Mouse (Mus musculus) cerebral cortex, adult 2 months (tissue): Measurements from ENCODE around the gene Mrpl3.

ENCODE experiments used
- WGBS: fragments of 180-500 bp; shearing (Covaris S2); methylation state at CpG from one replicate; pipeline ENCODE4 v1.1.7; 2018; 5-methylcytosine and 5-hydroxymethylcytosine counted together

The Mrpl3 gene

GRCm38 (mm10) chr9:105053147-105053557 is at the start of gene Mrpl3:
Gene Mrpl3 (plus strand): TSS chr9:105053239.
- under 1% methylated on average over 31 of the region's 31 CpGs for whole genome bisulfite sequencing

GRCm38 (mm10) chr9:105010721-105011120 is 42.3 kb upstream of the Mrpl3 start:
- WGBS: 16% methylated on average over 2 of the region's 2 CpGs

DNA sequence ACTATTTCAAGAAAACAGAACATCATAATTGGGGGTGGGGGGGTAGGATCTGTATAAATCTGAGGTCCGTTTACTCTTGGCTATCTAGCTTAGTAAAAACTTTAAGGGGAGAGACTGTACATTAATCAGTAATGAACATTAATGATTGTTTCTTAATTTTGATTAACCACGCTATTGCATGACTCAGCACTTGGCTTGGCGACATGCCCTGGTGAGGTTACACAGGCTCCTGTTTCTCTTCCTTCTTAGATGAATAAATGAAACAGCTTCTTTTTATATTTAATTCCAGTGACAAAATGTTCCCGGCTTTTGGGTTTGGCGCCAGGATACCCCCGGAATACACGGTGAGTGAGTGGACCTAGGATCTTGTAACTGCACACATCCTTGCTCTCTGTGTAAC is 34.9 kb upstream of the Mrpl3 start:
- 82% methylated on average over 7 of the region's 7 CpGs for WGBS

- 77% methylated on average over 3 of the region's 3 CpGs for WGBS
Measured at GRCm38 (mm10) chr9:105028311-105028710, 24.7 kb upstream of the Mrpl3 start.

GRCm38 (mm10) chr9:105032572-105032971 is 20.5 kb upstream of the Mrpl3 start:
- WGBS: 45% methylated on average over 9 of the region's 9 CpGs

DNA sequence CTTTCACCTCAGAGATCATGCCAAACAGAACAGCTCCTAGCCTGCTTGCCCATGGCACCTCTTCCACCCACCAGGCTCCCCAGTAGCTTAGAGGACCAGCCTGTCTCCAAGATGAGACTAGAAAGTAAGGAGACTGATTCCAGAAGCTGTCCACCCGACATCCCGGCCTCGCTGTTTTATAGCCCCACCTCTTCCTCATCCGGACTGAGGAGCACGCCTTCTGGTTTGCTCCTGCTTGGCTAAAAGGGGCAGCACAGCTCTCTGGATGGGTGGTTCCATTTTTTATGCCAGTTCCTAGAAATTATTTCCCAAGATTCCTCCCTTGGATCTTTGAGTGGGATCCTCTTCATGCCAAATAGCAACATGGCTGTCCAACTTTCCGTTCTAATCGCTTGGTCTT is 19.4 kb upstream of the Mrpl3 start:
- 80% methylated on average over 7 of the region's 7 CpGs for WGBS

DNA sequence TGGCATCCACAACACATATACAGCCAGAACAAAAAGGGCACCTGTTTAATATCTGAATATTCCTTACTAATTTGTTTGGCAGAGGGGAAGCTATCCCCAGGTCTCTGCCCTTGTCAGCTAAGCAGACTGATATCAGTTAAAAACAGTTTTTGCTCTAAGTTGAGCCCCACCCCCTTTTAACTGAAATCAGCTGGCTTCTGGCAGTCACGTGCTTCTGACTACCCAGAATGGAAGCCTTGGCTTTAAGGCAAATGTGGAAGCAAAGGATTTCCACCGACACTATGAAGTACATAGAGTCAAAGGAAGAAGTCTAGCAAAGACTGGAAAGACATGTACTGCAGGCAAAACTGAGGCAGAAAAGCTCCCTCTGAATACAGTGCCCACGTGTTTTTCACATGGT is 15.2 kb upstream of the Mrpl3 start:
- WGBS: 50% methylated on average over 3 of the region's 3 CpGs

- 75% methylated on average over 7 of the region's 7 CpGs for WGBS
Measured at GRCm38 (mm10) chr9:105046014-105046413, 7.0 kb upstream of the Mrpl3 start.

DNA sequence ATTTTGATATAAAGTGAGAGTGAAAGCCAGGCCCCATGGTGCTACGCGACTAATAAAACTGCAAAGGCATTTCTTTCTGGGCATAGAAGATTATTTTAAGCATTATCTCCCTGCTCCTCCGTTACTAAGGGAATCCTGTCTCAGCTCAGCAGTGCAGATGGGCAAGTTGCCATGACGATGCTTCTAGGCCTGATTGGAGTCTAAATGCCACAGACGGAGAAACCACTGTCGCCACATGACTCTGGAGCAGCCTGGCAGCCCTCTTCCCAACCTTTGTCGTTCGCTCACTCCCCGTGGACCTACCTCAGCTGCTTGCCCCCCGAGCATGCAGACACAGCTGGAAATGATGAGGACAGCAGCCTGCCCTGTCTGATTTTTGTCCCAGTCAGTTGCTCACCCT is 4.7 kb upstream of the Mrpl3 start:
- 36% methylated on average over 10 of the region's 10 CpGs for WGBS

DNA sequence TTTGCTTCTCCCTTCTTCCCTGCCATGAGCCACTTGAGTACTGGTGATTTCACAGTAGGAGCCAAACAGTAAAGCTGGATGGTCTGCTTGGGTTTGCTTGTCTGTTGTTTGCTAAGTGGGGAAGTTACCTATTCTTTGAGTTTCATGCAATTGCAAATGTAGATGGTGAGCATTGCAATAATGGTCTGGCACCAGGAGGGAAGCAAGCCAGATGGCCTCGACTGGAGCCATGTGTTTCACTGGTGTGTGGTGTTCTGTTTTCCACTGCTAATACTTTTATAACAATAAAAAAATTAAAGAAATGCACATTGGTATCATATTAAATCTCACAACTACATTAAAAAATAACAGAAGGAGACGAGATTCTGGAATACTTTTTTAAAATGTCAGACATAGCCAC is 3.4 kb upstream of the Mrpl3 start:
- 52% methylated on average over 2 of the region's 2 CpGs for WGBS

- WGBS: 64% methylated on average over 2 of the region's 2 CpGs
Measured at GRCm38 (mm10) chr9:105050257-105050656, 2.8 kb upstream of the Mrpl3 start.

- WGBS: 40% methylated on average over 4 of the region's 4 CpGs
Measured at GRCm38 (mm10) chr9:105053812-105054211, 773 bp downstream of the Mrpl3 start.

- 78% methylated on average over 10 of the region's 10 CpGs for WGBS
Measured at GRCm38 (mm10) chr9:105069106-105069505, 16.1 kb downstream of the Mrpl3 start.

DNA sequence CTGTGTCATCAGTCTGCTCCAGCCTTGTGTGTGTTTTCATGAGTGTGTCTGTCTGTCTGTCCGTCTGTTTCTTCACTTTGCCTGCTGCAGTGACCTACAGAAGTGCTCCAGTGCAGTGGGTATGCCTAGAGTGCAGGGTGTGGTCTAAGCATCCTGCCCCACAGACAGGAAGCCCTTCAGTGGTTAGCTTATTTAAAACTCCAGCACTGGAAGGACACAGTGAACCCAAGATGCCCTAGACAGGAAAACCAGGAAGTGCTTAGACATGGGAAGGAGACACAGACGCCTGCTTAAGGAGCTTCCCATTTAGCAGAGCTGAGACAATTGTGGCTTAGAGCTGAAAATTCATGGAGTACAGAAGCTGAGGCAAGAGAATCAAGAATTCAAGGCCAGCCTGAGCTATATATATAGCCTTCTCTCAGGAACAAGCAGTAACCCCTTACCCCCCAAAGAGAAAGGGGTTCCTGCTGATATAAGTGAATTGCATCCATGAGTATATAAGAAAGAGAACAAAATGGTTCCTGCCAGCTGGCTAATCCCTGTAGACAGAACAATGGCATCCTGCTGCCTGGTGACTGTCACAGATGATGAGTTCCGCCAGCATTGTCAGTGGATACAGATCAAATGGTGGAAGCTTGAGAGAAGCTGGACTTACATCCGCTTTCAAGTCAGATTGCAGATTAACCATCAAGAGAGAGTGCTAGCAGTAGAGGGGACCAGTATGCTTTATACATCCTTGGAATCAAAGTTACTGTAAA is 20.1 kb downstream of the Mrpl3 start:
- WGBS: 76% methylated on average over 4 of the region's 4 CpGs

DNA sequence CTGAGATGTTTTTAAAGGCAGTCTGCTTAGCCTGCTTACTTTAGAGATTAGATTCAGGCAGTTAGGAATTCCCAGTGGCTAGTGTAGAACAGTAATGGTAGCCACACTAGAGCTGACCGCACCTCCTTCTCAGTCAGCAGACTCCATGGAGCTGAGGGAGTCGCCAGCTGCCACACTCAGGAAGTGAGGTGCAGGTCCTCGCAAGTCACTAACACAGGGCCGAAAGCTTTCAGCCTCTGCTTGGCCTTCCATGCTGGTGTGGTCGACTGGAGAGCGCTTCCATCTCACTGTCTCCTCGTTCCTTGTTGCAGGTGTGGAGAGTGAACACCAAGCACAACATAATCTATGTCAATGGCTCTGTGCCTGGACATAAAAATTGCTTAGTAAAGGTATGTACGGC is 21.8 kb downstream of the Mrpl3 start:
- WGBS: 92% methylated on average over 8 of the region's 8 CpGs

GRCm38 (mm10) chr9:105076756-105077424 is 23.9 kb downstream of the Mrpl3 start:
- WGBS: 92% methylated on average over 13 of the region's 13 CpGs

DNA sequence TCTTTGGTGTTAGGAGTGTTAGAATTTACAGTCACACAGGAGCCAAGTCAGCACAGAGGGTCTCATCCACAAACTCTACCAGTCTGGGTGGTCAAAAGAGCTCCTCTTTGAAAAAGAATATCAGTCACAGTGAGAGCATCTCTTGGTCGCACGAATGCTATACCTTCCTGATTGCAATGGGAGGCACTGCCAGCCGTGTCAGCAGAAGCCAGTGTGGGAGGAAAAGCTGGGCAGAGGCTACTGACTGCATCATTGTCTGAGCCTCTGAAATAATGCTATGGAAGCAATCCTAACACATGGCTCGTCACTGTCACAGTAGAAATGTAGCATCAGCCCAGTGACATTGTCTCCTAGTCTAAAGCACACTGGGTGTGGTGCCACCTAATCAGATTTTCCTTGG is 25.4 kb downstream of the Mrpl3 start:
- 58% methylated on average over 4 of the region's 4 CpGs for WGBS

DNA sequence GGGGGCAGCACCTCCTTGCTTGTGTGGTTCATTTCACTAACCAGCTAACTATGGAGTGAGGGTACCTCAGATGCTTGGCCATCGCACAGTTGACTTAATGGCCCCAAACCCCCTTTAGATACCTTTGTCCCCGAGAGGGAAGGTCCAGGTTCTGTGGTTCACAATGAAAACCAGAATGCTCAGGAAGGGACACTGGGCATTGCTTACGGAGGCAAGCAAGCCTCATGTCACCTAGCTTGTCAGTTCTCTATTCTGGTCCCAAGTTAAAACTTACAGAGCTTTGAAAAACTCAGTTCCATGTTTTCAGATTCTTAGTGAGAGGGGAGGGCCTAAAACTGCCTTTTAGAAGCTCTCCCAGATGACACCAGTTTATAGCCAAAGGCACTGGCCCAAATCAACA is 27.2 kb downstream of the Mrpl3 start:
- 89% methylated on average over 3 of the region's 3 CpGs for WGBS

DNA sequence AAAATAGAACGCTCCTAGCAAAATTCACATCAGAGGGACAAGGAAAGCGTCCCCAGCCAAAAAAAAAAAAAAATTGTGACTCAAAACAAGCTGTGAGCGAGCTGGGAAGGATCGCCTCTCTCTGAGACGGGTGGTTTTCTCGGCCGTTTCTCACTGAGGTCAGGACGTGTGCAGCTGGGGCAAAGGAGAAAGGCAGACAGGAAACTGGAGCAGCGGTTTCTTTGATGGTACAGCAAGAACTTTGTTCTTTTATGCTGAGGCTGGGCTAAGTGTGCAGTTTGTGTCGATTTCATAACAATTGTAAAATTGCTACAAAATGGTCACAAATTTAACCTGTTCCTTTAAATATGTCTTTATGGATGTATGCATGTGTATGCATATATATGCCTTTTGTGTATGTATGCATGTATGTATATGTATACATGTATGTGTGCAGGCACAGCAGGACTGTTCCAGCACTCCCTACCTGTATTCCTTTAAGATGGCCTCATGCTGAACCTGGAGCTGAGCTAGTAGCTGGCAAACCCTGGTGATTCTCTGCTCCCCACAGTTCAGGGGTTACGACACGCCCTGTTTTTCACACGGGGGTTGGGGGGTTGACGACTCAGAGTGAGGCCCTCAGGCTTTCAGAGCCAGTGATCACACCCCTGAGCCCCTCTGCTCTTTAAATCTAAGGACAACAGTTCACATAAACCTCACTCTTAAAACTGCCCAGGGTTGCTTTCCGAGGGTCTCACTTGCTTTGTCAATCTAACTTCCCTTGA is 48.0 kb downstream of the Mrpl3 start:
- 54% methylated on average over 15 of the region's 15 CpGs for WGBS

DNA sequence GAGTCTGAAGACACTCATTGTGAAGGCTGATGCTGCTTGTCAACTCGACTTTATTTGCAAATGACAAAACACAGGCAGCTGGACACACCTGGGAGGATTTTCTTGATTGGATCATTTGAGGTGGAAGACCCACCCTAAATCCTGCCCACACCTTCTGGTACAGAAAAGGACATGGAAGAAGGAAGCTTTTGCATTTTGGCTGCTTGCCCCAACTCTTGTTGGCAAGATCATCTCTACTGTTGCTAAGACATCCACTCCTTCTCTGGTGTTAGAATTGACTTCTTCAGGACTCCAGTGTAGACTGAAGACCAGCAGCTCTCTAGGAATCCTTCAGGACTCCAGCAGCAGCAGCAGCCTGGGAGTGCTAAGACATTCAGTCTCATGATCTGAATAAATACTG is 48.9 kb downstream of the Mrpl3 start:
- 57% methylated on average over 1 of the region's 1 CpGs for WGBS

DNA sequence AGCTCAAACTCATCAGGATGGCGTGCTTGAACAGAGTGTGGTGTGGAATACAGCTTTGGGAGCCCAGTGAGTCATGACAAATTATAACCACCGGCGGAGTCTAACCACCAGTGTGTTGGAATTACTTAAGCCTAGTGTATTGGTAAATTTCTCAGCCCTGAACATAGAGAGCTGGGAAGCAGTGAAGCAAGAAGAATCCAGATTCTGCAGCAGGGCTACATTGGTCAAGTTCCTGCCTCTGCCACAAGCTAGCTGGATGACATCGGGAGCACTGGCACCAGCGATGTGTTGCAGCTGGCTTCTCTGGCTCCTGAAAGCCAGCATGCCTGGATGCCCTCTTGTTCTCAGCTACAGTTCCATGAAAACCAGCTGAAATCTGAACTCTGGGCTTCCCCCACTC is 50.9 kb downstream of the Mrpl3 start:
- 75% methylated on average over 5 of the region's 5 CpGs for WGBS

DNA sequence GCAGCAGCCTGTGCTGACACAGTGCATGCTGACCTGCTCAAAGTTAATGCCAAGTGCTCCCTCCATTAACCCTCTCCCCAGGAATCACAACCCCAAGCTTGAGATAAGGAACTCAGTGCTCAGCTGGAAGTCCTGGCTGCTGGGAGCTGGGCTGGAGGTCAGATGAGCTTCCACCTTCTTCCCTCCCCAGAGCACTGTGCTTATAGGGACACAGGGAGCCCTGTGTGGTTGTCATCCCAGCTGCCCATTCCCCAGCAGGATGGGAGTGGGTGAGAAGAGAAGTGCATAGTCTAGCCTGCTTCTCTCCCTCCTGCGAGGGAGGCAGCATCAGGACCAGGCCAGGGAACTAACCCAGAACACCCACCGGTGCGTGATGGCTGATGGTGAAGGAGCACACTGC is 72.2 kb downstream of the Mrpl3 start:
- 76% methylated on average over 3 of the region's 3 CpGs for WGBS
